Mouse (Mus musculus): ENCODE results near the gene Olfr1204. TPM values are rescaled to one million over a fixed set of nuclear protein-coding genes. Genes with fewer than 3 reads are reported as not detected.

Olfr1204 gene
- not detected in 2 replicates for polyA plus RNA-seq (2016; fragmentation: Nextera tagmentation; extraction: Ambion mirVana)

GRCm38 (mm10) chr2:88848992-88849391 is at the start of gene Olfr1204:
TSS of gene Olfr1204 (plus strand) at chr2:88849292.
- Histone ChIP-seq H3K36me3 (replicated peaks) (no peaks in the 10 kb centered on the region), H3K9ac (no peak within 1 kb of the TSS), H3K27ac (no peak within 1 kb of the TSS), H3K27me3 (no peaks in the 10 kb centered on the region), H3K4me1 (no peaks in the 10 kb centered on the region), H3K4me2 (no peak within 1 kb of the TSS), H3K4me3 (replicated peaks) (no peak within 1 kb of the TSS), H3K9me3 (no peaks in the 10 kb centered on the region)
- no peak for ATAC-seq (ENCODE audit: low FRiP score)
- WGBS = 97% methylated on average over 1 of the region's 1 CpGs

- ATAC-seq (ENCODE audit: low FRiP score) = no peak
- 81% methylated on average over 1 of the region's 1 CpGs for WGBS
Measured at GRCm38 (mm10) chr2:88814196-88814595, 34.9 kb upstream of the Olfr1204 start, which contains the start of gene Olfr1202. TSS of gene Olfr1202 (plus strand) at chr2:88814496.

GRCm38 (mm10) chr2:88829437-88829836 is 19.7 kb upstream of the Olfr1204 start, which contains the start of gene Olfr1205:
TSS of gene Olfr1205 (plus strand) at chr2:88829737.
- Histone ChIP-seq H3K9ac (no peak within 1 kb of the TSS), H3K4me2 (no peak within 1 kb of the TSS), H3K9me3 (no peaks in the 10 kb centered on the region), H3K4me1 (no peaks in the 10 kb centered on the region), H3K36me3 (replicated peaks) (no peaks in the 10 kb centered on the region), H3K27ac (no peak within 1 kb of the TSS), H3K27me3 (no peaks in the 10 kb centered on the region), H3K4me3 (replicated peaks) (no peak within 1 kb of the TSS)
- WGBS = 92% methylated on average over 2 of the region's 2 CpGs
- no peak for ATAC-seq (ENCODE audit: low FRiP score)

More at GRCm38 (mm10) chr2:88814196-88814595, 34.9 kb upstream of the Olfr1204 start, which contains the start of gene Olfr1202:
- Histone ChIP-seq H3K36me3 (replicated peaks) (no peaks in the 10 kb centered on the region), H3K9ac (no peak within 1 kb of the TSS), H3K9me3 (no peaks in the 10 kb centered on the region), H3K4me3 (replicated peaks) (no peak within 1 kb of the TSS), H3K27me3 (no peaks in the 10 kb centered on the region), H3K4me2 (no peak within 1 kb of the TSS), H3K4me1 (no peaks in the 10 kb centered on the region), H3K27ac (no peak within 1 kb of the TSS)

- Histone ChIP-seq H3K36me3 (replicated peaks) (no peaks in the 10 kb centered on the region), H3K4me3 (replicated peaks) (no peak overlapping the region), H3K9ac (no peak overlapping the region), H3K4me2 (no peak overlapping the region), H3K27ac (no peak overlapping the region), H3K4me1 (no peaks in the 10 kb centered on the region), H3K27me3 (no peaks in the 10 kb centered on the region), H3K9me3 (no peaks in the 10 kb centered on the region)
- 97% methylated on average over 2 of the region's 2 CpGs for WGBS
- no peak for ATAC-seq (ENCODE audit: low FRiP score)
Measured at GRCm38 (mm10) chr2:88838477-88838876, 10.6 kb upstream of the Olfr1204 start.

- no peaks in the 10 kb centered on the region for H3K27me3 ChIP-seq
- no peaks in the 10 kb centered on the region for H3K36me3 ChIP-seq (replicated peaks)
- no peaks in the 10 kb centered on the region for H3K9me3 ChIP-seq
- H3K4me1 ChIP-seq = no peaks in the 10 kb centered on the region
- no peak within 1 kb of the TSS for H3K4me2 ChIP-seq
- WGBS = 90% methylated on average over 2 of the region's 2 CpGs
- no peak within 1 kb of the TSS for H3K27ac ChIP-seq
- H3K4me3 ChIP-seq (replicated peaks) = no peak within 1 kb of the TSS
- H3K9ac ChIP-seq = no peak within 1 kb of the TSS
- ATAC-seq (ENCODE audit: low FRiP score) = no peak
Measured at GRCm38 (mm10) chr2:88862931-88863330, 13.8 kb downstream of the Olfr1204 start, which contains the start of gene Olfr1206. TSS of gene Olfr1206 (plus strand) at chr2:88863231.

GRCm38 (mm10) chr2:88902211-88902610 is 53.1 kb downstream of the Olfr1204 start, which contains the start of gene Olfr1208:
TSS of gene Olfr1208 (minus strand) at chr2:88902311.
- no peak within 1 kb of the TSS for H3K9ac ChIP-seq
- H3K4me3 ChIP-seq (replicated peaks) = no peak within 1 kb of the TSS
- no peak for ATAC-seq (ENCODE audit: low FRiP score)
- no peaks in the 10 kb centered on the region for H3K9me3 ChIP-seq
- H3K4me1 ChIP-seq = no peaks in the 10 kb centered on the region
- H3K27me3 ChIP-seq = no peaks in the 10 kb centered on the region
- no peak within 1 kb of the TSS for H3K4me2 ChIP-seq
- no peak within 1 kb of the TSS for H3K27ac ChIP-seq
- no peaks in the 10 kb centered on the region for H3K36me3 ChIP-seq (replicated peaks)

Other genes with a start within 250 kb of the Olfr1204 start
- not detected in 2 replicates for gene Olfr1191-ps1, start 208.8 kb upstream of the Olfr1204 start, polyA plus RNA-seq (2016; fragmentation: Nextera tagmentation; extraction: Ambion mirVana)
- gene Olfr1192-ps1, start 200.8 kb upstream of the Olfr1204 start, polyA plus RNA-seq (2016; fragmentation: Nextera tagmentation; extraction: Ambion mirVana) = not detected in 2 replicates
- not detected in 2 replicates for gene Olfr1193, start 173.7 kb upstream of the Olfr1204 start, polyA plus RNA-seq (2016; fragmentation: Nextera tagmentation; extraction: Ambion mirVana)
- not detected in 2 replicates for gene Olfr1195, start 160.1 kb upstream of the Olfr1204 start, polyA plus RNA-seq (2016; fragmentation: Nextera tagmentation; extraction: Ambion mirVana)
- not detected in 2 replicates for gene Olfr1196, start 144.7 kb upstream of the Olfr1204 start, polyA plus RNA-seq (2016; fragmentation: Nextera tagmentation; extraction: Ambion mirVana)
- not detected in 2 replicates for gene Olfr1197, start 116.9 kb upstream of the Olfr1204 start, polyA plus RNA-seq (2016; fragmentation: Nextera tagmentation; extraction: Ambion mirVana)
- not detected in 2 replicates for gene Olfr1198, start 97.9 kb upstream of the Olfr1204 start, polyA plus RNA-seq (2016; fragmentation: Nextera tagmentation; extraction: Ambion mirVana)
- not detected in 2 replicates for gene Olfr1199, start 88.8 kb upstream of the Olfr1204 start, polyA plus RNA-seq (2016; fragmentation: Nextera tagmentation; extraction: Ambion mirVana)
- gene Olfr1200, start 78.8 kb upstream of the Olfr1204 start, polyA plus RNA-seq (2016; fragmentation: Nextera tagmentation; extraction: Ambion mirVana) = not detected in 2 replicates
- not detected in 2 replicates for gene Olfr1201, start 56.3 kb upstream of the Olfr1204 start, polyA plus RNA-seq (2016; fragmentation: Nextera tagmentation; extraction: Ambion mirVana)
- gene Olfr1202, start 34.8 kb upstream of the Olfr1204 start, polyA plus RNA-seq (2016; fragmentation: Nextera tagmentation; extraction: Ambion mirVana) = not detected in 2 replicates
- not detected in 2 replicates for gene Olfr1205, start 19.6 kb upstream of the Olfr1204 start, polyA plus RNA-seq (2016; fragmentation: Nextera tagmentation; extraction: Ambion mirVana)
- not detected in 2 replicates for gene Olfr1206, start 13.9 kb downstream of the Olfr1204 start, polyA plus RNA-seq (2016; fragmentation: Nextera tagmentation; extraction: Ambion mirVana)
- not detected in 2 replicates for gene Olfr1208, start 53.0 kb downstream of the Olfr1204 start, polyA plus RNA-seq (2016; fragmentation: Nextera tagmentation; extraction: Ambion mirVana)
- not detected in 2 replicates for gene Olfr1209, start 65.9 kb downstream of the Olfr1204 start, polyA plus RNA-seq (2016; fragmentation: Nextera tagmentation; extraction: Ambion mirVana)
- gene Olfr1211, start 88.8 kb downstream of the Olfr1204 start, polyA plus RNA-seq (2016; fragmentation: Nextera tagmentation; extraction: Ambion mirVana) = not detected in 2 replicates
- gene Olfr1212, start 104.7 kb downstream of the Olfr1204 start, polyA plus RNA-seq (2016; fragmentation: Nextera tagmentation; extraction: Ambion mirVana) = not detected in 2 replicates
- not detected in 2 replicates for gene Gm13762, start 131.0 kb downstream of the Olfr1204 start, polyA plus RNA-seq (2016; fragmentation: Nextera tagmentation; extraction: Ambion mirVana)
- not detected in 2 replicates for gene Olfr1214, start 143.4 kb downstream of the Olfr1204 start, polyA plus RNA-seq (2016; fragmentation: Nextera tagmentation; extraction: Ambion mirVana)
- not detected in 2 replicates for gene Olfr1215, start 157.7 kb downstream of the Olfr1204 start, polyA plus RNA-seq (2016; fragmentation: Nextera tagmentation; extraction: Ambion mirVana)
- gene Olfr1216, start 169.0 kb downstream of the Olfr1204 start, polyA plus RNA-seq (2016; fragmentation: Nextera tagmentation; extraction: Ambion mirVana) = not detected in 2 replicates
- not detected in 2 replicates for gene Olfr1217, start 182.8 kb downstream of the Olfr1204 start, polyA plus RNA-seq (2016; fragmentation: Nextera tagmentation; extraction: Ambion mirVana)
- not detected in 2 replicates for gene Olfr1218, start 211.9 kb downstream of the Olfr1204 start, polyA plus RNA-seq (2016; fragmentation: Nextera tagmentation; extraction: Ambion mirVana)
- gene Olfr1219, start 234.2 kb downstream of the Olfr1204 start, polyA plus RNA-seq (2016; fragmentation: Nextera tagmentation; extraction: Ambion mirVana) = not detected in 2 replicates